Mouse (Mus musculus): ENCODE measurements at regions not wholly inside any gene's neighbourhood (a gene's known extent, or its start where the extent isn't known, plus 50 kb on each side); places are given as distances from the start of the nearest gene placed in this dataset.

GRCm38 (mm10) chr3:133600447-133601220 lies 55.7 kb upstream of the Tet2 start:
- TF ChIP-seq CTCF (IDR thresholded peaks at IDR 0.05; ENCODE audit: borderline replicate concordance, extremely low read depth, insufficient read depth, insufficient read length) = no peak
- no peak for TF ChIP-seq POLR2A (IDR thresholded peaks at IDR 0.05; ENCODE audit: borderline replicate concordance, extremely low read depth, insufficient read depth, insufficient read length, poor library complexity, severe bottlenecking)

Data from brain, embryonic 14.5 days (tissue).